Comparison of ENCODE assay signal across 8 mouse cellular contexts in genomic region chr15:102341580-102341979, GRCm38 (mm10). TPM values are rescaled to one million over a fixed set of nuclear protein-coding genes. Genes with fewer than 3 reads are reported as not detected.
DNase-seq lines count a peak whose midpoint lies in the region; ATAC-seq lines count a peak whose summit lies in the region.

No protein-coding gene starts in this region.

- no peak for ATAC-seq in erythroblast, adult 5-6 weeks (replicated peaks; ENCODE audit: low FRiP score, poor library complexity, severe bottlenecking)

- peak; percentile 48 to 63 for DNase-seq in cerebellum, postnatal 10 days
- no peak for DNase-seq in cerebellum, adult 8-10 months
- peak; percentile 23 for DNase-seq in left cerebral cortex, postnatal 4 days
- DNase-seq in left cerebral cortex, postnatal 36 days (ENCODE audit: low spot score in 2 of 2) = no peak
- peak; percentile 62 for DNase-seq in T-cell, adult 2 months (ENCODE audit: low spot score)
- peak; percentile 36 for DNase-seq in gastrocnemius, postnatal 10 days
- peak; percentile 55 for DNase-seq in lung, postnatal 25 days (ENCODE audit: low spot score)

- intact Hi-C loops in left cerebral cortex, postnatal 4 days (cut with DNase I) = no loop called here
- intact Hi-C loops in left cerebral cortex, postnatal 36 days (cut with DNase I) = loop anchor here (5.0 kb wide), 1 partner anchor 36 kb away; no protein-coding TSS in a partner anchor

RNA-seq across cellular contexts. Expression of gene Aaas, which starts 9.0 kb away (rescaled TPM):
- total RNA-seq in left cerebral cortex, postnatal 4 days (2021) = 10 to 100 TPM; 28.7 to 29.2 TPM
- 10 to 100 TPM; 17.2 to 17.7 TPM for total RNA-seq in left cerebral cortex, postnatal 36 days (2021)
- 10 to 100 TPM in 1 of 2 experiments, 1 to 10 TPM in 1; 7.8 to 11.1 TPM for total RNA-seq in gastrocnemius, postnatal 10 days (2021)
- total RNA-seq in erythroblast, adult 5-6 weeks (2015; ENCODE audit: low replicate concordance) = 30.3 and 60.7 TPM in 2 replicates
- 11.7 and 49.7 TPM in 2 replicates for total RNA-seq in erythroblast, adult 5-6 weeks (2017; ENCODE audit: low replicate concordance)

RNA-seq across cellular contexts. Expression of gene Myg1, which starts 10.1 kb away (rescaled TPM):
- 10 to 100 TPM; 60.2 to 65.9 TPM for total RNA-seq in left cerebral cortex, postnatal 4 days (2021)
- 10 to 100 TPM; 45.8 to 69.3 TPM for total RNA-seq in left cerebral cortex, postnatal 36 days (2021)
- 10 to 100 TPM; 18.7 to 20.8 TPM for total RNA-seq in gastrocnemius, postnatal 10 days (2021)
- 9.4 and 10.0 TPM in 2 replicates for total RNA-seq in erythroblast, adult 5-6 weeks (2015; ENCODE audit: low replicate concordance)
- 14.3 and 14.9 TPM in 2 replicates for total RNA-seq in erythroblast, adult 5-6 weeks (2017; ENCODE audit: low replicate concordance)

RNA-seq across cellular contexts. Expression of gene Pfdn5, which starts 15.7 kb away (rescaled TPM):
- total RNA-seq in left cerebral cortex, postnatal 4 days (2021) = 100 to 1,000 TPM; 390 to 395 TPM
- total RNA-seq in left cerebral cortex, postnatal 36 days (2021) = 100 to 1,000 TPM; 374 to 425 TPM
- 100 to 1,000 TPM; 278 to 289 TPM for total RNA-seq in gastrocnemius, postnatal 10 days (2021)
- 71.1 and 131 TPM in 2 replicates for total RNA-seq in erythroblast, adult 5-6 weeks (2015; ENCODE audit: low replicate concordance)
- 120 and 128 TPM in 2 replicates for total RNA-seq in erythroblast, adult 5-6 weeks (2017; ENCODE audit: low replicate concordance)

RNA-seq across cellular contexts. Expression of gene Sp7, which starts 25.4 kb away (rescaled TPM):
- under 1 TPM; 0.24 to 0.56 TPM for total RNA-seq in left cerebral cortex, postnatal 4 days (2021)
- under 1 TPM; 0.79 to 1.00 TPM for total RNA-seq in left cerebral cortex, postnatal 36 days (2021)
- total RNA-seq in gastrocnemius, postnatal 10 days (2021) = 1 to 10 TPM in 1 of 2 experiments, under 1 TPM in 1; 0.14 to 7.4 TPM
- total RNA-seq in erythroblast, adult 5-6 weeks (2015; ENCODE audit: low replicate concordance) = not detected in 2 replicates
- not detected in 2 replicates for total RNA-seq in erythroblast, adult 5-6 weeks (2017; ENCODE audit: low replicate concordance)

RNA-seq across cellular contexts. Expression of gene Espl1, which starts 45.5 kb away (rescaled TPM):
- 1 to 10 TPM; 8.5 to 9.9 TPM for total RNA-seq in left cerebral cortex, postnatal 4 days (2021)
- 1 to 10 TPM; 1.1 TPM for total RNA-seq in left cerebral cortex, postnatal 36 days (2021)
- total RNA-seq in gastrocnemius, postnatal 10 days (2021) = 1 to 10 TPM; 5.3 to 7.8 TPM
- 4.8 and 10.9 TPM in 2 replicates for total RNA-seq in erythroblast, adult 5-6 weeks (2015; ENCODE audit: low replicate concordance)
- total RNA-seq in erythroblast, adult 5-6 weeks (2017; ENCODE audit: low replicate concordance) = 29.3 and 37.1 TPM in 2 replicates

Comparison
In these comparisons a context has a peak if more than half of its experiments do, and no peak if none do; other contexts are left out.
1. DNase-seq: peak in cerebellum, postnatal 10 days (2 of 2), left cerebral cortex, postnatal 4 days (single experiment), T-cell, adult 2 months (single experiment), gastrocnemius, postnatal 10 days (single experiment) and lung, postnatal 25 days (single experiment); none in cerebellum, adult 8-10 months (single experiment) and left cerebral cortex, postnatal 36 days (0 of 2).